Mouse (Mus musculus) kidney, embryonic 14.5 days (tissue): ENCODE measurements at regions not wholly inside any gene's neighbourhood (a gene's known extent, or its start where the extent isn't known, plus 50 kb on each side); places are given as distances from the start of the nearest gene placed in this dataset.

Experiments
- ATAC-seq: fragments of 200-750 bp; cut with Nextera tagmentation; 2 replicates; pipeline ENCODE4 v1.8.0; 2017; ENCODE audit warnings: moderate number of reproducible peaks, mild to moderate bottlenecking, moderate TSS enrichment, moderate library complexity; ENCODE audit not compliant: low FRiP score, low TSS enrichment
- H3K27ac ChIP-seq: fragments of 300-500 bp; sonication (generic); 2 replicates; pipeline ENCODE4 v1.5.1; 2014; ENCODE audit warnings: low read depth, mild to moderate bottlenecking, low read length, moderate library complexity, mixed read lengths
- H3K27me3 ChIP-seq: fragments of 300-500 bp; sonication (generic); 2 replicates; pipeline ENCODE4 v1.6.1; 2014; ENCODE audit warnings: mild to moderate bottlenecking, low read length; ENCODE audit not compliant: control insufficient read depth, insufficient read depth
- H3K36me3 ChIP-seq: fragments of 300-500 bp; sonication (generic); 2 replicates; pipeline ENCODE4 v1.6.1; 2014; ENCODE audit warnings: low read length, mixed read lengths; ENCODE audit not compliant: control insufficient read depth, insufficient read depth
- H3K4me1 ChIP-seq: fragments of 300-500 bp; sonication (generic); 2 replicates; pipeline ENCODE4 v1.6.1; 2014; ENCODE audit warnings: low read length, mixed read lengths; ENCODE audit not compliant: control insufficient read depth, insufficient read depth
- H3K4me2 ChIP-seq: fragments of 300-500 bp; sonication (generic); replicated peaks from 2 replicates; pipeline ENCODE4 v1.6.1; 2014; ENCODE audit warnings: low read depth, mild to moderate bottlenecking, low read length
- H3K4me3 ChIP-seq: fragments of 300-500 bp; sonication (generic); 2 replicates; pipeline ENCODE4 v1.5.1; 2014; ENCODE audit warnings: mild to moderate bottlenecking, low read length
- H3K9ac ChIP-seq: fragments of 300-500 bp; sonication (generic); 2 replicates; pipeline ENCODE4 v1.6.1; 2014; ENCODE audit warnings: low read depth, mild to moderate bottlenecking, low read length, moderate library complexity
- H3K9me3 ChIP-seq: fragments of 300-500 bp; sonication (generic); 2 replicates; pipeline ENCODE4 v1.6.1; 2016; ENCODE audit warnings: low read length; ENCODE audit not compliant: control insufficient read depth
- WGBS: fragments of 180-500 bp; shearing (Covaris S2); extraction: QIAGEN DNeasy Blood & Tissue Kit; methylation state at CpG from one replicate; pipeline ENCODE4 v1.1.7; 2014; 5-methylcytosine and 5-hydroxymethylcytosine counted together

- H3K9ac ChIP-seq = no peak overlapping the region
These were observed 198.3 kb downstream of the 1700064H15Rik start for GRCm38 (mm10) chr3:19430159-19430558.

GRCm38 (mm10) chr3:19429422-19430076, 198.9 kb downstream of the 1700064H15Rik start:
- Histone ChIP-seq H3K36me3 (no peaks in the 10 kb centered on the region), H3K27me3 (no peaks in the 10 kb centered on the region), H3K4me3 (no peak overlapping the region), H3K9me3 (no peaks in the 10 kb centered on the region), H3K9ac (no peak overlapping the region), H3K4me1 (no peaks in the 10 kb centered on the region), H3K4me2 (no peak overlapping the region), H3K27ac (no peak overlapping the region)
- WGBS = 77% methylated on average over 6 of the region's 6 CpGs
- ATAC-seq = no peak

More at GRCm38 (mm10) chr3:19430159-19430558, 198.3 kb downstream of the 1700064H15Rik start:
- H3K27me3 ChIP-seq = no peaks in the 10 kb centered on the region
- H3K27ac ChIP-seq = no peak overlapping the region
- no peaks in the 10 kb centered on the region for H3K36me3 ChIP-seq
- no peaks in the 10 kb centered on the region for H3K9me3 ChIP-seq
- 86% methylated on average over 4 of the region's 4 CpGs for WGBS
- H3K4me2 ChIP-seq = no peak overlapping the region
- H3K4me1 ChIP-seq = no peaks in the 10 kb centered on the region
- ATAC-seq = no peak
- H3K4me3 ChIP-seq = no peak overlapping the region

- no peak overlapping the region for H3K9ac ChIP-seq
- H3K4me3 ChIP-seq = no peak overlapping the region
- ATAC-seq = no peak
- H3K4me2 ChIP-seq = no peak overlapping the region
- no peaks in the 10 kb centered on the region for H3K4me1 ChIP-seq
- no peak overlapping the region for H3K27ac ChIP-seq
- H3K9me3 ChIP-seq = no peaks in the 10 kb centered on the region
- no peaks in the 10 kb centered on the region for H3K27me3 ChIP-seq
- no peaks in the 10 kb centered on the region for H3K36me3 ChIP-seq
These were observed 199.5 kb downstream of the 1700064H15Rik start for GRCm38 (mm10) chr3:19429010-19429409.

- 79% methylated on average over 1 of the region's 1 CpGs for WGBS
- Histone ChIP-seq H3K27me3 (no peaks in the 10 kb centered on the region), H3K4me1 (no peaks in the 10 kb centered on the region), H3K9me3 (no peaks in the 10 kb centered on the region), H3K27ac (no peak overlapping the region), H3K36me3 (no peaks in the 10 kb centered on the region), H3K9ac (no peak overlapping the region), H3K4me3 (no peak overlapping the region), H3K4me2 (no peak overlapping the region)
- ATAC-seq = 0 out of 2 replicates have a peak, but pooled peaks have one; percentile 32
These were observed 202.3 kb downstream of the 1700064H15Rik start for GRCm38 (mm10) chr3:19426130-19426556.

- Histone ChIP-seq H3K27me3 (no peaks in the 10 kb centered on the region), H3K9ac (no peak overlapping the region), H3K4me2 (no peak overlapping the region), H3K4me1 (no peaks in the 10 kb centered on the region), H3K27ac (no peak overlapping the region), H3K9me3 (no peaks in the 10 kb centered on the region), H3K4me3 (no peak overlapping the region), H3K36me3 (no peaks in the 10 kb centered on the region)
- no peak for ATAC-seq
- 88% methylated on average over 1 of the region's 1 CpGs for WGBS
These were observed 203.2 kb downstream of the 1700064H15Rik start for GRCm38 (mm10) chr3:19425322-19425721.

- ATAC-seq = no peak
- Histone ChIP-seq H3K36me3 (no peaks in the 10 kb centered on the region), H3K4me3 (no peak overlapping the region), H3K27ac (no peak overlapping the region), H3K4me1 (no peaks in the 10 kb centered on the region), H3K9ac (no peak overlapping the region), H3K4me2 (no peak overlapping the region), H3K9me3 (no peaks in the 10 kb centered on the region), H3K27me3 (no peaks in the 10 kb centered on the region)
These were observed 204.1 kb downstream of the 1700064H15Rik start for GRCm38 (mm10) chr3:19424384-19424783.

- Histone ChIP-seq H3K9ac (no peak overlapping the region), H3K27ac (no peak overlapping the region), H3K36me3 (no peaks in the 10 kb centered on the region), H3K9me3 (no peaks in the 10 kb centered on the region), H3K4me3 (no peak overlapping the region), H3K27me3 (no peaks in the 10 kb centered on the region), H3K4me2 (no peak overlapping the region), H3K4me1 (no peaks in the 10 kb centered on the region)
- ATAC-seq = no peak
- 100% methylated on average over 1 of the region's 1 CpGs for WGBS
These were observed 207.0 kb downstream of the 1700064H15Rik start for GRCm38 (mm10) chr3:19421430-19421944.

GRCm38 (mm10) chr3:19420912-19421311, 207.6 kb downstream of the 1700064H15Rik start:
- Histone ChIP-seq H3K27me3 (no peaks in the 10 kb centered on the region), H3K4me1 (no peaks in the 10 kb centered on the region), H3K9ac (no peak overlapping the region), H3K9me3 (no peaks in the 10 kb centered on the region), H3K4me3 (no peak overlapping the region), H3K4me2 (no peak overlapping the region), H3K36me3 (no peaks in the 10 kb centered on the region), H3K27ac (no peak overlapping the region)
- ATAC-seq = no peak
- 97% methylated on average over 5 of the region's 5 CpGs for WGBS

GRCm38 (mm10) chr3:19410938-19411515, 217.4 kb downstream of the 1700064H15Rik start:
- Histone ChIP-seq H3K4me3 (no peak overlapping the region), H3K36me3 (no peaks in the 10 kb centered on the region), H3K27ac (no peak overlapping the region), H3K9ac (no peak overlapping the region), H3K4me2 (no peak overlapping the region), H3K4me1 (no peaks in the 10 kb centered on the region), H3K27me3 (no peaks in the 10 kb centered on the region), H3K9me3 (no peaks in the 10 kb centered on the region)
- 42% methylated on average over 3 of the region's 3 CpGs for WGBS
- ATAC-seq = no peak
